Mouse (Mus musculus) G1E (cell line): ENCODE measurements around the gene Art1. TPM values are rescaled to one million over a fixed set of nuclear protein-coding genes. Genes with fewer than 3 reads are reported as not detected.

Experiments used
- ATAC-seq: 2 replicates; pipeline ENCODE4 v1.8.0; 2016; ENCODE audit warnings: mild to moderate bottlenecking; ENCODE audit not compliant: insufficient number of reproducible peaks, poor library complexity, low FRiP score, severe bottlenecking; ENCODE audit errors: extremely low read depth
- DNase-seq: peaks from one replicate; pipeline ENCODE4 v3.0.0; 2012; ENCODE audit warnings: low spot score
- H3K27me3 ChIP-seq: 2 replicates; pipeline ENCODE4 v1.6.1; 2012; ENCODE audit warnings: mild to moderate bottlenecking, low read length, inconsistent platforms; ENCODE audit not compliant: insufficient read depth
- H3K36me3 ChIP-seq: replicated peaks from 2 replicates; pipeline ENCODE3; 2012; ENCODE audit warnings: mild to moderate bottlenecking, inconsistent platforms
- H3K4me1 ChIP-seq: 2 replicates; pipeline ENCODE4 v1.6.1; 2012; ENCODE audit warnings: low read depth, low read length, inconsistent platforms, mixed read lengths; ENCODE audit not compliant: insufficient read depth
- H3K4me3 ChIP-seq: 2 replicates; pipeline ENCODE4 v1.5.1; 2012; ENCODE audit warnings: low read depth, mild to moderate bottlenecking, inconsistent platforms, low read length, moderate library complexity, mixed read lengths
- H3K9me3 ChIP-seq: replicated peaks from 2 replicates; pipeline ENCODE4 v1.6.1; 2012; ENCODE audit warnings: inconsistent platforms
- CTCF ChIP-seq: IDR thresholded peaks from 2 replicates; pipeline ENCODE4 v1.5.1; 2012; ENCODE audit warnings: low read depth, low read length, inconsistent platforms, mixed read lengths
- GATA1 ChIP-seq: IDR thresholded peaks from 2 replicates; pipeline ENCODE4 v1.6.1; 2012; ENCODE audit warnings: borderline replicate concordance, low read length, inconsistent platforms, mixed read lengths
- GATA2 ChIP-seq: IDR thresholded peaks from 2 replicates; pipeline ENCODE4 v1.6.1; 2012; ENCODE audit warnings: low read depth, low read length, inconsistent platforms, borderline replicate concordance
- POLR2AphosphoS5 ChIP-seq: IDR thresholded peaks from 2 replicates; pipeline ENCODE4 v1.6.1; 2012; ENCODE audit warnings: low read depth, low read length, inconsistent platforms; ENCODE audit not compliant: insufficient replicate concordance
- TAL1 ChIP-seq: conservative IDR thresholded peaks from 2 replicates; pipeline ENCODE4 v1.6.1; 2012; ENCODE audit warnings: low read depth, low read length, inconsistent platforms, mixed read lengths
- polyA plus RNA-seq: library from polyadenylated mRNA; stranded (reverse); fragments of >175 nt; gene quantifications from 2 replicates; pipeline ENCODE4 v1.2.3, GENCODE M21; 2012
- total RNA-seq, 2 experiments: library from RNA; stranded (forward) in 1 of 2; stranded (reverse) in 1 of 2; fragments of 200-1000 nt in 1 of 2; fragments of >200 nt in 1 of 2; fragmentation: Nextera tagmentation in 1 of 2; gene quantifications; 2 replicates each; pipeline ENCODE4 v1.2.3; 2014 to 2017

The Art1 gene
- total and polyA plus RNA-seq, 3 experiments: 0.22 TPM; not detected in 2

GRCm38 (mm10) chr7:102084041-102084696 is 17.4 kb upstream of the Art1 start:
- TF ChIP-seq GATA2 (no peak), TAL1 (no peak), CTCF (no peak)
- no peaks in the 10 kb centered on the region for H3K9me3 ChIP-seq

GRCm38 (mm10) chr7:102087336-102087735 is 14.2 kb upstream of the Art1 start:
- Histone ChIP-seq H3K9me3 (no peaks in the 10 kb centered on the region), H3K36me3 (peaks cover 33% of the 10 kb centered on the region), H3K4me1 (no peaks in the 10 kb centered on the region), H3K27me3 (peaks cover 14% of the 10 kb centered on the region), H3K4me3 (no peak overlapping the region)
- DNase-seq (no peak), ATAC-seq (no peak)
- TF ChIP-seq POLR2AphosphoS5 (no peak), GATA1 (no peak), TAL1 (no peak), CTCF (no peak), GATA2 (no peak)

More at GRCm38 (mm10) chr7:102084041-102084696, 17.4 kb upstream of the Art1 start:
- ATAC-seq (no peak), DNase-seq (no peak)
- Histone ChIP-seq H3K4me1 (no peaks in the 10 kb centered on the region), H3K4me3 (no peak overlapping the region), H3K27me3 (peaks cover 3% of the 10 kb centered on the region; the same call in 1 of the 2 replicates), H3K36me3 (peaks cover 63% of the 10 kb centered on the region)

DNA sequence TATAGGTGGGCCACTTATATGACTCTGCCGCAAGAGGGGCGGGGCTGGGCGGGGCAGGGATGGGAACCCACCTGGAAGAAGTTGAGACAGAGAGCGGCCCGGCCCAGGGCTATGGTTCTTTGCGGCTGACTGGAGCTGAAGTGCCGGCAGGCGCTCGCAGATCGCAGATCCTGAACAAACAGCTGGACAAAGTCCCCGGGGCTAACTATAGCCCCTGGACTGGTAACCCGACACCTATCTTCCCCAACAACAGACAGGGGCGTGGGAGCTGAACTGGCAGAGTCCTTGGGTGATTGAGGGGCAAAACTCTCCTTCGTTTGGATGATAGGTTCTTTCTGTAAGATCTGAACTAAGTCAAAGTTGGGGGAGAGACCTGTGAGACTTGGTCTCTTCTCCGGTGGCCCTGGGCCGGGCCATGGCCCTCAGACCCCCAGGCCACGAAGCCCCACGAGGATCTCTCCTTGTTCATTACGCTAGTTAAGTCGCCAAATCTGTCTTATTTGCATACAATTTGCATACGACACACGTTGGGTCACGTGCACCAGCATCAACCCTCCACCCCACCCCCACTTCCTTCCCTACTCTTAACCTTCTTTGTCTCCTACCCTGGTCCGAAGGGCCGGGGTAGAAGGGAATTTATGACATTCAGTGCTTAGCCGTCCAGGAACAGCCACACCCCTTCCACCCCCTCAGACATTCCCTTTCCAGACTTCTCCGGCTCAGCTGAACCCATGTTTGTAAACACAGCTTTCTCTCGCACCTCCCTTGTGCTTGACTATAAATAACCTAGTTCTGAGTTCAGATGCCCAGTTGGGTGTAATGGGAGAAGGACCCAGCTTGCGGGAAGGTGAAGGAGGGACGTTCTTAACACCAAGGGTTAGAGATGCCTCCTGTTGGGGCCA is 1.5 kb upstream of the Art1 start:
- no peak for DNase-seq
- Histone ChIP-seq H3K4me3 (no peak overlapping the region), H3K27me3 (peaks cover 72% of the 10 kb centered on the region), H3K4me1 (peaks cover 26% of the 10 kb centered on the region), H3K36me3 (no peaks in the 10 kb centered on the region), H3K9me3 (no peaks in the 10 kb centered on the region)
- no peak for TF ChIP-seq POLR2AphosphoS5
- ATAC-seq: no peak

GRCm38 (mm10) chr7:102100868-102101267 is 675 bp upstream of the Art1 start:
- ATAC-seq (no peak), DNase-seq (no peak)
- TF ChIP-seq TAL1: no peak
- no peak for TF ChIP-seq CTCF
- no peak for TF ChIP-seq POLR2AphosphoS5
- TF ChIP-seq GATA2: no peak
- no peak for TF ChIP-seq GATA1
- Histone ChIP-seq H3K27me3 (peaks cover 71% of the 10 kb centered on the region), H3K4me1 (peaks cover 23% of the 10 kb centered on the region), H3K9me3 (no peaks in the 10 kb centered on the region), H3K4me3 (no peak overlapping the region), H3K36me3 (no peaks in the 10 kb centered on the region)

DNA sequence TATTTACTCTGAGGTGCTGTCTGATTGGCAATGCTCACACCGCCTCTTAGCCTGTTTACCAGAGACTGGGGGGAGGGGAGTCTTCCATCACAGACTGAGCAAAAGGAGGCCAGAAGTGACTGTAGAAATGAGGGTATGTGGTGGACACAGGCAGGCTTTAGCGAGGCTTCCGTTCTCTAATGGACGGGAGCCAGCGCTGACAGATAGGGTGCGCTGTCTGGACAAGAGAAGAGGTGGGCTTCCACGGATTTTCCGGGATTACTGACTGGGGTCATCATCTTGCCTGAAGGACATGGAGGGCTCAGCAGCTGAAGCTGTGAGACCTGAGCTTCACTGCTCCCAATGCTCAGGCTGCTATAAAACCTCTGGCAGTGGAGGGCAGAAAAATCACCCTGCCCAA is 698 bp downstream of the Art1 start:
- no peaks in the 10 kb centered on the region for H3K36me3 ChIP-seq
- DNase-seq (no peak), ATAC-seq (no peak)
- H3K27me3 ChIP-seq: peaks cover 73% of the 10 kb centered on the region
- H3K4me1 ChIP-seq: peaks cover 23% of the 10 kb centered on the region
- no peak for TF ChIP-seq TAL1
- TF ChIP-seq POLR2AphosphoS5: no peak
- no peak for TF ChIP-seq GATA1
- TF ChIP-seq CTCF: no peak
- no peak for TF ChIP-seq GATA2
- no peaks in the 10 kb centered on the region for H3K9me3 ChIP-seq
- no peak overlapping the region for H3K4me3 ChIP-seq

DNA sequence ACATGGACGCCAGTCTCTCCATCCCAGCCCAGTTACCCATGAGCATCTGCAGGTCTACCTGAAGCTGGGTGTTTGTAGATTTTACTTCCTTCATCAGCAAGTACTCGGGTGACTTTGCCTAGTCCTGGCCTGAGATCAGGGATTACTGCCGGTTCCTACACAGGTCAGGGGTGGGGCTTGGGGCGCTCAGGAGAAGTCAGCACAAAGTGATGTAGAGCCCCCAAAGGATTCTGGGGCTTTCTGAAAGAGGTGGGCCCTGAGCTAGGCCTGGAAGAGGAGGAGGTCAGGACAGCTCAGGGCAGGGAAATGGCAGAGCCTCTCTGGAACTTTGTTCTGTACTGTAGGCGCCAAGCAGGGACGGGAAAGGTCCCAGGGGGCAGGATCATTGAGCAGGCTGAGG is 1.2 kb downstream of the Art1 start:
- H3K27me3 ChIP-seq: peaks cover 70% of the 10 kb centered on the region
- no peak for TF ChIP-seq POLR2AphosphoS5
- no peak for TF ChIP-seq TAL1
- no peak for TF ChIP-seq GATA2
- no peak for TF ChIP-seq GATA1
- TF ChIP-seq CTCF: no peak
- H3K9me3 ChIP-seq: no peaks in the 10 kb centered on the region
- H3K36me3 ChIP-seq: no peaks in the 10 kb centered on the region
- H3K4me3 ChIP-seq: no peak overlapping the region
- H3K4me1 ChIP-seq: peaks cover 23% of the 10 kb centered on the region
- ATAC-seq: no peak
- DNase-seq: no peak
